Mouse (Mus musculus): ENCODE results near the gene Gm49601. TPM values are rescaled to one million over a fixed set of nuclear protein-coding genes. Genes with fewer than 3 reads are reported as not detected.

Gene Gm49601
- polyA plus RNA-seq, 1 experiment from 2014 or later, result 2.3 TPM

DNA sequence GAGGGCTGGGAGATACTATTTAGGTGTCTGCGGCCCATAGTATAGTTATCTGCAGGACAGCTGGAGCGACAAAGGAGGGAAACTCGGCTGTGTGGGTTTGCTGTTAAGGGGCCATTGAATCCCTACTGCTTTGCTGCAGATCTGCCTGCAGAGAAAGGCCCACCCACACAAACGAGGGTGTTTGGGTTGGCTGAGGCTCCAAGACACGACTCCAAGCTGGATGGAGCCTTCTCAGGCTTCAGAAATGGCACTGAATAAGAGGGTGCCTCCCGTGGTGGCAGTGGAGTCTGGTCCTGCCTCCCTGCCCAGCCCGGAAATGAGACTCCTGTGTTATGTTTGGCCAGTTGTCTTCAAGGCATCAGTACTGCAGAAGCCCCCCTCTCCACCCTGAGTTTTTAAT, 16.1 kb upstream of the Gm49601 start:
- WGBS, result 68% methylated on average over 7 of the region's 7 CpGs

GRCm38 (mm10) chr16:18639382-18639929, 13.2 kb upstream of the Gm49601 start:
- no peaks in the 10 kb centered on the region for H3K4me1 ChIP-seq
- no peak overlapping the region for H3K4me3 ChIP-seq
- no peaks in the 10 kb centered on the region for H3K27me3 ChIP-seq (ENCODE audit: poor library complexity, severe bottlenecking)
- 88% methylated on average over 1 of the region's 1 CpGs for WGBS
- no peak for DNase-seq (ENCODE audit: extremely low spot score, low spot score)
- no peak overlapping the region for H3K27ac ChIP-seq
- H3K9me3 ChIP-seq, result no peaks in the 10 kb centered on the region; the same call in 1 of the 2 replicates
- no peaks in the 10 kb centered on the region for H3K36me3 ChIP-seq (replicated peaks)

More for the DNA sequence above, 16.1 kb upstream of the Gm49601 start:
- no peak overlapping the region for H3K27ac ChIP-seq
- no peaks in the 10 kb centered on the region for H3K9me3 ChIP-seq
- H3K4me3 ChIP-seq, result no peak overlapping the region
- DNase-seq (ENCODE audit: extremely low spot score, low spot score), result no peak
- peaks cover 6% of the 10 kb centered on the region; the same call in 1 of the 2 replicates for H3K4me1 ChIP-seq
- no peaks in the 10 kb centered on the region for H3K27me3 ChIP-seq (ENCODE audit: poor library complexity, severe bottlenecking)
- no peaks in the 10 kb centered on the region for H3K36me3 ChIP-seq (replicated peaks)

- Histone ChIP-seq H3K36me3 (replicated peaks) (no peaks in the 10 kb centered on the region), H3K27me3 (ENCODE audit: poor library complexity, severe bottlenecking) (no peaks in the 10 kb centered on the region), H3K27ac (no peak overlapping the region), H3K4me3 (no peak overlapping the region), H3K4me1 (no peaks in the 10 kb centered on the region), H3K9me3 (no peaks in the 10 kb centered on the region; the same call in 1 of the 2 replicates)
- DNase-seq (ENCODE audit: extremely low spot score, low spot score), result no peak
- WGBS, result 67% methylated on average over 2 of the region's 2 CpGs
These were observed 12.2 kb upstream of the Gm49601 start for GRCm38 (mm10) chr16:18638396-18638795.

DNA sequence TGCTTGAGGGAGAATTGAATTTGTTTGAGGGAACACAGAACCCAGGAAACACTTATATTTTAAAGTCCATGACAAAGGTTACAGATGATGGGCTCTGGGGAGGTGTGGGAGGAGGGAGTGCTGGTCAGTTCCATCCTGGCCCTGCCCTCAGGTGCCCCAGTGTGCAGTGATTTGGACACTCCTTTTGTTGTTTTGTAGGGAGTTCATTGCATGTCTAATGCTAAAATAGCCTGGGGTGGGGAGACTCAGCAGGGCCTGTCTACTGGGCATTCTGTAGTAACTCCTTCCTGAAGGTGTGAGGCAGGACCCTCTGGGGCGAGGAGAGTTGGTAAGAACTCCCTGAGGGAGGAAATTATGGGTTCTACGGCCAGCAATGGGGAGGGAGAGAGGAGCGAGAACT, 10.6 kb upstream of the Gm49601 start:
- no peaks in the 10 kb centered on the region; the same call in 1 of the 2 replicates for H3K9me3 ChIP-seq
- H3K27ac ChIP-seq, result no peak overlapping the region
- 67% methylated on average over 3 of the region's 3 CpGs for WGBS
- peaks cover 7% of the 10 kb centered on the region; the same call in 1 of the 2 replicates for H3K4me1 ChIP-seq
- peaks cover 10% of the 10 kb centered on the region for H3K27me3 ChIP-seq (ENCODE audit: poor library complexity, severe bottlenecking)
- no peak for DNase-seq (ENCODE audit: extremely low spot score, low spot score)
- H3K4me3 ChIP-seq, result no peak overlapping the region
- no peaks in the 10 kb centered on the region for H3K36me3 ChIP-seq (replicated peaks)

DNA sequence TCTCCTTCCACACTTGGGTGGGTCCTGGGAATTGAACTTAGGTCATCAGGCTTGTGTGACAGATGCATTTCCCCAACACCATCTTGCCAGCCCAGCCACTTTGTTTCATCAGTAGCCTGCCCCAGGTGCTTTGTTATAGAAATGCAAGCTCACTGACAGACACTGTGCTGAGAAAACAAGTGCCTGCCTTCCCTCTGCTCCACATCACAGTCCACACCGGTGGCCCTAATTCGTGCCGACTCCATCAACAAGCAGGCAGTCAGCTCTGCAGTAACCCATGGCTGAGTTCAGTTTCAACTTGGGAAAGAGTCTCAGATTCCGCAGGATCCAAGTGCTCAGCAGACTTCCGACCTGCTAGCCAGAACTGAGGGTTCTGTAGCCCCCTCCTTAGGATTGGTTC, 10.2 kb upstream of the Gm49601 start:
- Histone ChIP-seq H3K4me3 (no peak overlapping the region), H3K27ac (no peak overlapping the region), H3K27me3 (ENCODE audit: poor library complexity, severe bottlenecking) (peaks cover 14% of the 10 kb centered on the region), H3K9me3 (no peaks in the 10 kb centered on the region; the same call in 1 of the 2 replicates), H3K36me3 (replicated peaks) (no peaks in the 10 kb centered on the region), H3K4me1 (peaks cover 7% of the 10 kb centered on the region; the same call in 1 of the 2 replicates)
- 87% methylated on average over 5 of the region's 5 CpGs for WGBS
- DNase-seq (ENCODE audit: extremely low spot score, low spot score), result no peak

DNA sequence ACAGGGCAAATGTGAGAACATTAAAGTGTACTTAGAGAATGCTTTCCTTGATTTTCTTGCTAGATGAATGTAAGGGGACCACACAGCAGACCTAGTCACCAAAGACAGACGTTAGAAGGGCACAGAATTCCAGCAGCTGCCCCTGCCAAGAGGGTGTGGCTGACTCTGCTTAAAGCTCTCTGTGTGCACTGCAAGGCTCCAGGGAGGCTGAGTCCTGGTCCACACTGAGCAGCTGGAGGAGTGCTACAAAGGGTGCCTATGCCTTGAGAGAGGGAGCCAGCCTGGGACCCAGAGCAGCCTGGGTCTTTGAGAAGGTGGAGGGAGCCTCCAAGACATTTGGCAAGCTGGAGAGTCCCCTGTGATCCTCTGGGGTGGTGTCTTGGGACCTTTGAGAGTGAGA, 7.1 kb upstream of the Gm49601 start:
- WGBS, result 48% methylated on average over 1 of the region's 1 CpGs

GRCm38 (mm10) chr16:18632816-18633215, 6.6 kb upstream of the Gm49601 start:
- Histone ChIP-seq H3K36me3 (replicated peaks) (no peaks in the 10 kb centered on the region), H3K9me3 (no peaks in the 10 kb centered on the region; the same call in 1 of the 2 replicates), H3K27me3 (ENCODE audit: poor library complexity, severe bottlenecking) (peaks cover 45% of the 10 kb centered on the region), H3K27ac (no peak overlapping the region), H3K4me1 (peaks cover 30% of the 10 kb centered on the region), H3K4me3 (no peak overlapping the region)
- no peak for DNase-seq (ENCODE audit: extremely low spot score, low spot score)
- WGBS, result 71% methylated on average over 2 of the region's 2 CpGs

More for the DNA sequence above, 7.1 kb upstream of the Gm49601 start:
- Histone ChIP-seq H3K4me1 (peaks cover 25% of the 10 kb centered on the region), H3K36me3 (replicated peaks) (no peaks in the 10 kb centered on the region), H3K27ac (no peak overlapping the region), H3K9me3 (no peaks in the 10 kb centered on the region; the same call in 1 of the 2 replicates), H3K4me3 (no peak overlapping the region), H3K27me3 (ENCODE audit: poor library complexity, severe bottlenecking) (peaks cover 40% of the 10 kb centered on the region)
- DNase-seq (ENCODE audit: extremely low spot score, low spot score), result no peak

- Histone ChIP-seq H3K9me3 (no peaks in the 10 kb centered on the region; the same call in 1 of the 2 replicates), H3K27ac (no peak overlapping the region), H3K27me3 (ENCODE audit: poor library complexity, severe bottlenecking) (peaks cover 52% of the 10 kb centered on the region), H3K36me3 (replicated peaks) (no peaks in the 10 kb centered on the region), H3K4me3 (no peak overlapping the region), H3K4me1 (peaks cover 36% of the 10 kb centered on the region)
- no peak for DNase-seq (ENCODE audit: extremely low spot score, low spot score)
- WGBS, result 67% methylated on average over 3 of the region's 3 CpGs
These were observed 5.8 kb upstream of the Gm49601 start for GRCm38 (mm10) chr16:18632059-18632458.

DNA sequence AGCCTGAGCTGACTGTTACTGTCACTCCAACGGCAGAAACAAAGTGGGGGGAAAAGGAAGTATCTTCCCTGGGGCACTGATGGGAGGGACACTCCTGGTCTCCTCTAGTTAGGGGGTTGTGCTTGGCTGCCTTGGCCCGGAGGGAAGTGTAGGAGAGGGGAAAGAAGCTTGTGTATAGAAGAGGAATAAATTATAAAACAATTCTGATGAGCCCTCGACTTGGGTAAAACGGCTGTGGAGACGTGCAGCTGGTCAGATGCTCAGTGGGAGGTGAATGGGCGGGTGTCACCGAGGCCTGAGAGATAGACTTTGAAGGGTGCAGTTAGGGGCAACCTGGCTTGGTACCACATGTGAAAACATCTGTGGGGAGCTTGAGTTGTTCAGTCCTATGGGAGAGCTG, 4.9 kb upstream of the Gm49601 start:
- DNase-seq (ENCODE audit: extremely low spot score, low spot score), result no peak
- no peaks in the 10 kb centered on the region for H3K36me3 ChIP-seq (replicated peaks)
- peaks cover 45% of the 10 kb centered on the region for H3K4me1 ChIP-seq
- H3K4me3 ChIP-seq, result no peak overlapping the region
- H3K27me3 ChIP-seq (ENCODE audit: poor library complexity, severe bottlenecking), result peaks cover 61% of the 10 kb centered on the region
- 68% methylated on average over 7 of the region's 7 CpGs for WGBS
- H3K27ac ChIP-seq, result no peak overlapping the region
- no peaks in the 10 kb centered on the region; the same call in 1 of the 2 replicates for H3K9me3 ChIP-seq

DNA sequence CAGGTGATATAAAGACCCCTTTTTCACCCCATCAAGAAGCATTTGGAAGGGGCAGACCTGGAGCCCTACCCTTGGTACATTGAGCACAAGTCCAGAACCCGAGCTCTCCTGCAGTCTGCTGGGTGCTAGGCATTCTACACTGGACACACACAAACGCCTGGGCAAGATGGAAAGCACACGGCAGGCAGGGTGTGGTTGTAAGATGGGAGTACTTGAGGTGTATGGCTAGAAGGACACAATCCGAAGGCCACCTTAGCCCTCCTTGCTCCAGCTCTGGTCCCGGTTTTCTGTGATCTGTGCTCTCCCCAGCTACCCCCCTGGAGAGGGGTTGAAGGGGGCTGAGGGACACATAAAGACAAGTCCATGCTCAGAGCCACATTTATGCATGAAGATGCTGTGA, 4.1 kb upstream of the Gm49601 start:
- peak overlapping the region; percentile 90 for H3K27ac ChIP-seq
- no peaks in the 10 kb centered on the region for H3K36me3 ChIP-seq (replicated peaks)
- H3K4me3 ChIP-seq, result peak overlapping the region; percentile 89
- no peak for DNase-seq (ENCODE audit: extremely low spot score, low spot score)
- peaks cover 53% of the 10 kb centered on the region for H3K4me1 ChIP-seq
- no peaks in the 10 kb centered on the region; the same call in 1 of the 2 replicates for H3K9me3 ChIP-seq
- WGBS, result 56% methylated on average over 5 of the region's 5 CpGs
- peaks cover 70% of the 10 kb centered on the region for H3K27me3 ChIP-seq (ENCODE audit: poor library complexity, severe bottlenecking)

DNA sequence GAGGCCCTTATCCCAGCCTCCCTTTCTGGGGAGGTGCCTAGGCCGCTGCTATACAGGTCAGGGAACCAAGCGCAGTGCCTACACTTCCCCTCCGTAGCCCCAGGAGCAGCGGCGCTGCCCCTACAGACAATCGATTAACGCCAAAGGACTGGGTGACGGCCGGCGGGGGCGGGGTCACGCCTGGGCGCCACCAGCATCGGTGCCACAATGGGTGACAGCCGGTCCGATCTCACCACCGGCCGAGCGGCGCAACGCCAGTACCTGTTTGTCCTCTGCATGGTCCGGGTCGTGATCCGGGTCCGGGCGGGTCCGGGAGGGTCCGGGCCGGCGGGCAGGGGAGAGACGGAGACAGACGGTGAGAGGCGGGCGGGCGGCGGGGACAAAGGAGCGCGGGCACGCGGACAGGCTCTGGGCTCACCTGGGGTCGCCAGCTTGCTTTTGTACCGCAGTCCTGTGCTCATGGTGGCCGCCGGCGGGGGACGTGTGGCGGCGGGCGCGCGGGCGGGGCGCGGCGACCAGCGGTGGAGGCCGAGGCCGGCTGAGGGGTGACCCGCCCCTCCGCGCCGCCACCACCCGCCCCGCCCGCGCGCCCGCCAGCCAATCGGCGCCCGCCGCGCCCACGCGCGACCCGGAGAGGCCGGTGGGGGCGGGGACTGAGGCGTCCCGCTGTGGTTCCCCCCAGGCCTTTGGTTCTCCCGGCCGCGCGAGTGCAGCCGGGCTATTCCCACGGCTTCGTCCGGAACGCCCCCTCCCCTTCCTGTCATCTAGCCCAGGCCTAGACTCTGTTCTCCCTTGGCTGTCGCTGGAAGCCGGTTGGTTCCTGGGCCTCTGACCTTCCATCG, 3.4 kb upstream of the Gm49601 start, which contains the start of gene Sept5:
Sept5 (minus strand) TSS at position 565 of the 842 bp plus-strand sequence.
- H3K27ac ChIP-seq, result peak within 1 kb of the TSS; percentile 90
- peaks cover 4% of the 10 kb centered on the region for H3K36me3 ChIP-seq (replicated peaks)
- peaks cover 77% of the 10 kb centered on the region for H3K27me3 ChIP-seq (ENCODE audit: poor library complexity, severe bottlenecking)
- DNase-seq (ENCODE audit: extremely low spot score, low spot score), result peak; percentile 64
- H3K4me1 ChIP-seq, result peaks cover 54% of the 10 kb centered on the region
- no peaks in the 10 kb centered on the region; the same call in 1 of the 2 replicates for H3K9me3 ChIP-seq
- peak within 1 kb of the TSS; percentile 89 for H3K4me3 ChIP-seq
- under 1% methylated on average over 93 of the region's 93 CpGs for WGBS

DNA sequence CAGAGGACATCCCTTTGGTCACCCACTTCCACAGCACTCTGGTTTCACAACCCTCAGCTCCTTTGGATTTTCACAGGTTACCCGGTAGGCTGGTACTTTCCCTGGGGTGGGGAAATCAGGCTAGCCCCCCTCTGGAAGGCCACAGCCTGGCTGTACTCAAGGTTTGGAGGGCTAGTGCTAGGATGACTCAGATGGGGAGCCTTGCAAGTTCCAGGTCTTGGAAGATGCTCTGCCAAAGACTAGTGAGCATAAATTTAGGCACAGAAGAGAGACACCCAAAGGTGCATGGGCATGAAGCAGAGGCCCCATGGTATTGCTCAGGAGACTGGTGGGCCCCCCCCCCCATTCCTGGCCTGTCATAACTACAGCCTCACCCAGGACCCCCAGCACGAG, 2.7 kb upstream of the Gm49601 start:
- WGBS, result 34% methylated on average over 2 of the region's 2 CpGs

More for the DNA sequence above, 2.7 kb upstream of the Gm49601 start:
- Histone ChIP-seq H3K9me3 (no peaks in the 10 kb centered on the region), H3K4me1 (peaks cover 54% of the 10 kb centered on the region), H3K27me3 (ENCODE audit: poor library complexity, severe bottlenecking) (peaks cover 83% of the 10 kb centered on the region), H3K27ac (peak overlapping the region; percentile 90), H3K4me3 (peak overlapping the region; percentile 89), H3K36me3 (replicated peaks) (peaks cover 11% of the 10 kb centered on the region)
- DNase-seq (ENCODE audit: extremely low spot score, low spot score), result no peak

All from forebrain, embryonic 10.5 days (tissue).